Mouse (Mus musculus) erythroblast, embryonic 14.5 days (primary cell): Measurements from ENCODE around the gene Mybpc3.

Experiments used
- GATA1 ChIP-seq: IDR thresholded peaks from 2 replicates; pipeline ENCODE4 v1.6.1; 2012; ENCODE audit warnings: low read length, inconsistent platforms, mixed read lengths
- TAL1 ChIP-seq: IDR thresholded peaks from 3 replicates; pipeline ENCODE4 v1.6.1; 2012; ENCODE audit warnings: low read length, inconsistent platforms, mixed read lengths

DNA sequence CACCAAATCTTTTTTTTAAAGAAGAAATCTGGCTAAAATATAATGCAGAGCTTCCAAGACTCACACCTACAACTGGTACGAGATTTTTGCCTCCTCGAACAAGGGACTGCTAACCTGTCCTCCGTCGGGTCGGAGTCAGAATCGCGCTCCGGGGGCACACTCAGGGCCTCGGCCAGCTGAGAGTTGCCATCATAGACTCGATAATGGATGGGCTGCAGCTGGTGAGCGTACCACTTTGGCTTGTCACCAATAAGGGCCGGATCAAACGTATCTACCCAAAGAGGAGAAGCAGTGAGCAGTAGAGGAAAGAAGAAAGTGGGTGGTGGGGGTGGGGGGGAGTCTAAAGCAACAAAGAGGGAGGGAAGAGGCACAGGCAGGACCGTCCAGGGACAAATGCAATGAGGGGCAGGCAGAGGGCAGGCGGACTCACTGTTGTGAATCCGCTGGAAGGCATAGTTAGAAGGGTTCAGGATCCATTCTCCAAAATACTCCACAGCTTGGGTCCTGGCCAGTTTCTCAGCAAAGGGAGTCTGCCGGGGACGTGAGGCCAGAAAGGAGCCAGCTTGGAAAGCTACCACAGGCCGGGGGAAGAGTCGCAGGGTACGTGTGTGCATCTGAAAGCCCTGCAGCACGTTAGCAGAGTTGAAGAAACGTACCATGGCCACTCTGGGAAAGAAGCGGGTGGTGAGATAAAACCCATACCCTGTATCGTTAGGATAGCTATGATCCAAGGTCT is 51.8 kb downstream of the Mybpc3 start:
- TF ChIP-seq GATA1: no peak
- TF ChIP-seq TAL1: no peak
